Mouse (Mus musculus) forebrain, postnatal 0 days (tissue): ENCODE data around the gene Tmem235. TPM values are rescaled to one million over a fixed set of nuclear protein-coding genes. Genes with fewer than 3 reads are reported as not detected.

Experiments
- ATAC-seq: fragments of 200-750 bp; cut with Nextera tagmentation; 2 replicates; pipeline ENCODE4 v1.8.0; 2017; ENCODE audit warnings: mild to moderate bottlenecking, moderate library complexity
- DNase-seq: peaks from one replicate; pipeline ENCODE4 v3.0.0-alpha.2; 2015
- H3K27ac ChIP-seq: fragments of 300-500 bp; sonication (generic); 2 replicates; pipeline ENCODE4 v1.5.1; 2014; ENCODE audit warnings: low read depth, mild to moderate bottlenecking, antibody characterized with exemption, low read length, moderate library complexity, mixed read lengths
- H3K27me3 ChIP-seq: fragments of 300-500 bp; sonication (generic); 2 replicates; pipeline ENCODE4 v1.6.1; 2014; ENCODE audit warnings: mild to moderate bottlenecking, low read length, mixed read lengths; ENCODE audit not compliant: insufficient read depth
- H3K36me3 ChIP-seq: fragments of 300-500 bp; sonication (generic); 2 replicates; pipeline ENCODE4 v1.6.1; 2014; ENCODE audit warnings: mild to moderate bottlenecking, moderate library complexity; ENCODE audit not compliant: insufficient read depth
- H3K4me1 ChIP-seq: fragments of 300-500 bp; sonication (generic); 2 replicates; pipeline ENCODE4 v1.6.1; 2014; ENCODE audit warnings: antibody characterized with exemption; ENCODE audit not compliant: insufficient read depth
- H3K4me2 ChIP-seq: fragments of 300-500 bp; sonication (generic); 2 replicates; pipeline ENCODE4 v1.6.1; 2014; ENCODE audit warnings: low read depth, mild to moderate bottlenecking, moderate library complexity
- H3K4me3 ChIP-seq: fragments of 300-500 bp; sonication (generic); 2 replicates; pipeline ENCODE4 v1.5.1; 2014; ENCODE audit warnings: low read depth, low read length, mixed read lengths
- H3K9ac ChIP-seq: fragments of 300-500 bp; sonication (generic); 2 replicates; pipeline ENCODE4 v1.6.1; 2014; ENCODE audit warnings: mild to moderate bottlenecking
- H3K9me3 ChIP-seq: fragments of 300-500 bp; sonication (generic); 2 replicates; pipeline ENCODE4 v1.6.1; 2016; ENCODE audit warnings: low read length
- CTCF ChIP-seq: sonication (generic); IDR thresholded peaks from 2 replicates; pipeline ENCODE4 v1.5.1; 2016; ENCODE audit warnings: antibody characterized with exemption, control low read depth, low read depth
- WGBS: fragments of 180-500 bp; shearing (Covaris S2); extraction: QIAGEN DNeasy Blood & Tissue Kit; methylation state at CpG from one replicate; pipeline ENCODE4 v1.1.7; 2014; 5-methylcytosine and 5-hydroxymethylcytosine counted together
- polyA plus RNA-seq: library from polyadenylated mRNA; unstranded; fragments of >200 nt; fragmentation: Nextera tagmentation; extraction: Ambion mirVana; gene quantifications from 2 replicates; pipeline ENCODE4 v1.2.1, GENCODE M21; 2015
- total RNA-seq: library from RNA; depleted of rRNA; stranded (reverse); fragments of >200 nt; gene quantifications from 2 replicates; pipeline ENCODE4 v1.2.3, GENCODE M21; 2014

Gene Tmem235
- total and polyA plus RNA-seq, 2 experiments from 2014 or later, result not detected

DNA sequence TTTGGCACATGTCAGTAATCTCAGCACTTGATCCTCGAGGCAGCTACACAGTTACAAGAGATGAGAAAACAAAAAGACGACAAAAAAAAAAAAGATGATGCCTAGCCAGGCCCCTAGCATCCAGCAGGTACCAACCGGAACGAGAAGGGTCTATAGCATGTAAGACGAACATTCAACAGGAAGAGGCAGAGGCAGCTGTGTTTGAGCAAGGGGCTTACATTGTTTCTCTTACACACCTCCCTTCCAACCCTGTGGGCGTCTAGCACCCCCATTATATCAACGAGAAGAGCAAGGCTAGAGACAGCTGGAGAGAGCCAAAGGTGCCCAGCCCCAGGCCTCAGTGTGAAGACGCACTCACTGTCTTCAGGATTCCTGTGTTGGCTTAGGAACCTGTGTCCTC is 33.6 kb upstream of the Tmem235 start:
- no peaks in the 10 kb centered on the region for H3K27me3 ChIP-seq
- H3K9ac ChIP-seq, result no peak overlapping the region
- H3K4me1 ChIP-seq, result peaks cover 5% of the 10 kb centered on the region; the same call in 1 of the 2 replicates
- WGBS, result 50% methylated on average over 8 of the region's 8 CpGs
- TF ChIP-seq CTCF, result no peak
- DNase-seq (no peak), ATAC-seq (no peak)
- H3K36me3 ChIP-seq, result no peaks in the 10 kb centered on the region
- no peak overlapping the region for H3K27ac ChIP-seq
- no peaks in the 10 kb centered on the region for H3K9me3 ChIP-seq
- H3K4me3 ChIP-seq, result no peak overlapping the region
- H3K4me2 ChIP-seq, result no peak overlapping the region

DNA sequence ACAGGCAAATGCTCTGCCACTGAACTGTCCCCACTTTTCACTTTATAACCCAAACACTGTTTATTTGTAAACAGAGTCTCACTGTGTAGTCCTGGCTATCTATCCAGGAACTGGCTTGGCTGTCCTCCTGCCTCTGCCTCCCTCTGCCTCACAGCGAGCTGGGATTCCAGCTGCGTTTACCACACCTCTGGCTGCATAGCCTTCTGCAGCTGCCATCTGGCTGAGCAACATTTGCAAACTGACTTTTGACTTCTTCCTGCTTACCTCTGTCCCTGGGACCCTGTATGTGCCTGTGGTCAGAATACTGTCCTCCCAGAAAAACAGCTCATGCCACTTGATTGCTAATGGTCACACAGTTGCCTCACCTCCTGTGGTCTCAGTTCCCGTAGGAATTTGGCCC is 33.2 kb upstream of the Tmem235 start:
- H3K4me2 ChIP-seq, result no peak overlapping the region
- no peak for ATAC-seq
- TF ChIP-seq CTCF, result no peak
- H3K27ac ChIP-seq, result no peak overlapping the region
- no peaks in the 10 kb centered on the region for H3K27me3 ChIP-seq
- WGBS, result 76% methylated on average over 3 of the region's 3 CpGs
- no peak overlapping the region for H3K9ac ChIP-seq
- no peaks in the 10 kb centered on the region for H3K36me3 ChIP-seq
- no peak overlapping the region for H3K4me3 ChIP-seq
- no peak for DNase-seq
- peaks cover 5% of the 10 kb centered on the region; the same call in 1 of the 2 replicates for H3K4me1 ChIP-seq
- H3K9me3 ChIP-seq, result no peaks in the 10 kb centered on the region

DNA sequence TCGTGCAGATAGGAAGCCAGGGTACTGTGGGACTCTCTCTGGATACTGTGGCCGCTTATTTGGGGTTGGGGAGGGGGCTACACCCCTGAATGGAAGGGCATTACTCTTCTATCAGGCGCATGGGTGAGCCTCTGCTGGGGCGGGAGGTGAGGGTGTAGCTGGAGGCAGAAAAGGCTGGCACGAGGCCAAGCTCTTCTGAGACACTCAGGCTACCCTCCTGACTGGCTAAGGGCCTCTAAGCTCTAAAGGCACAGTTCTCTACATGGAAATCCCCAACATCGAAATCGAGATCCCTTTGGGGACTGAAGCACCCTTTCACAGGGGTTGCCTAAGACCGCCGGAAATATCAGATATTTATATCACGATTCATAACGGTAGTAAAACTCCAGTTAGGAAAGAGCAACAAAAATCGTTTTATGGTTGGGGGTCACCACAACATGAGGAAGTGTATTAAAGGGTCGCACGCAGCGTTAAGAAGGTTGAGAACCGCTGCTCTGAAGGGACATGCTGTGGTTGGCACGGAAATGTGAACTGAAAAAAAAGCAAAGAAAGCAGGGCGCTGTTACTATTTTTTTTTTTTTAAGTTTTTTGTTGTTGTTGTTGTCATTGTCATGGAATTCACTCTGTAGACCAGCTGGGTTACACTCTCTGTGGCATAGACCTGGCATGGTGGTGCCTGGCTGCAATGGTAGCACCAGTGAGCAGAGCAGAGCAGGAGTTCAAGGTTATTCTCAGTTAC is 32.2 kb upstream of the Tmem235 start:
- Histone ChIP-seq H3K4me1 (peaks cover 5% of the 10 kb centered on the region; the same call in 1 of the 2 replicates), H3K4me3 (no peak overlapping the region), H3K36me3 (no peaks in the 10 kb centered on the region), H3K27me3 (no peaks in the 10 kb centered on the region), H3K9me3 (no peaks in the 10 kb centered on the region), H3K4me2 (no peak overlapping the region), H3K27ac (no peak overlapping the region), H3K9ac (no peak overlapping the region)
- no peak for TF ChIP-seq CTCF
- ATAC-seq, result no peak
- DNase-seq, result no peak
- 76% methylated on average over 18 of the region's 18 CpGs for WGBS

DNA sequence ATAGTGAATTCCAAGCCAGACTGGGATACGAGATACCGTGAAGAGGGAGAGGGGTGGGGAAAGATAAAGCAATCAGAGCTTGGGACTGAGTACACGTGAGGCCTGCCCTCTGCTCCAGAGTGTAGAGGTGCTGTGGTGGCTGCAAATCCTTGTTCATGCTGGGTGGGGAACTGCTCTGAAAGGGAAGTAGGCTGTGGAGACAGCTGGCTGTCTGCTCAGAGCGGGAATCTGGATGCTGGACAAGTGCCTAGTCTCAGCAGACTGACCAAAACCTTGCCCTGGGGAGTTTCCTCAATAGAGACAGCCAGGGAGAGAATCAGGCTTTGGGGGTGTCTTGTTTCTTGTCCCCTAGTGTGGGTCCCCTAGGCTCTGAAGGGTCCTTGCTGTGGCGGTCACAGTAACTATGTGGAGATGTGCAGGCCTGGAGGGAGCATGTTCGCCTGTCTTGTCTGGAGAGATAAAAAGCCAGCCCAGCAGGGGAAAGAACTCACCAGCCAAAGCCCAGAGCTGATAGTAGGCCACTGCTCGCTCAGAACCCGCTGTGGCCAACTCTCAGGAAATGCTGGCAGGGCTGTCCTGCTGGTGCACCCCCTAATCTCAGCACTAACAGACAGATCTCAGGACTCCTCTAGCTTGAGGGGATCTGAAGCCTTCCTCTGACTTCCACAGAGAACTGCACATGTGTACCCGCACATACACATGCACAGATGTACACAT is 31.5 kb upstream of the Tmem235 start:
- Histone ChIP-seq H3K4me2 (no peak overlapping the region), H3K36me3 (no peaks in the 10 kb centered on the region), H3K9me3 (no peaks in the 10 kb centered on the region), H3K27ac (peak overlapping the region; percentile 35; the same call in 1 of the 2 replicates), H3K9ac (no peak overlapping the region), H3K4me3 (no peak overlapping the region), H3K27me3 (no peaks in the 10 kb centered on the region), H3K4me1 (peaks cover 5% of the 10 kb centered on the region; the same call in 1 of the 2 replicates)
- 47% methylated on average over 9 of the region's 9 CpGs for WGBS
- ATAC-seq (no peak), DNase-seq (no peak)
- no peak for TF ChIP-seq CTCF

DNA sequence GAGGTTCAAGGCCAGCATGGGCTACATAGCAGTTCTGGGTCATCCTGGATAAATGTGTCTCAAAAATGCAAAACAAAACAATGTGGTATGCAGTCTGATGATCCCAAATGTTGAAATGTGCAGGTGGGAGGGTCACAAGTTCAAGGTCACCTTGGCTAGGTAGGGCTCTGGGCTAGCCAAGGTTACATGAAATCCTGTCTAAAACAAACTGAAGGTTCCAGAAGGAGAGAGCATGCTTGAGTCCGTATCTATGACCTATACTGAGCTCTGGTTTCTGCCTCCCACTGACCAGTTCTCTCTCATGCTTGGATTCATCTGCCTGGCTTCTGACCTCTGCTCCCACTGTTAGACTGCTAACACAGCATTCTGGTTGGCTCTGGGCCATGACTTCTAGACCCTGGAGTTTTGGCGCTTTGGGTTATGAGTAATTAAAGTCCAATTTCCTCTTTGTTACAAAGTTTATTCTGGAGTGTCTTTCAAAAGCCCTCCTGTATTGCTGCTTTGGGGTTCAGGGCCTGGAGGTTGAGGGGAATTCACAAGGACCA is 30.8 kb upstream of the Tmem235 start:
- Histone ChIP-seq H3K9me3 (no peaks in the 10 kb centered on the region), H3K4me2 (no peak overlapping the region), H3K27ac (no peak overlapping the region), H3K9ac (no peak overlapping the region), H3K4me3 (no peak overlapping the region), H3K4me1 (peaks cover 5% of the 10 kb centered on the region; the same call in 1 of the 2 replicates), H3K27me3 (no peaks in the 10 kb centered on the region), H3K36me3 (no peaks in the 10 kb centered on the region)
- DNase-seq (no peak), ATAC-seq (no peak)
- no peak for TF ChIP-seq CTCF
- WGBS, result 81% methylated on average over 2 of the region's 2 CpGs

DNA sequence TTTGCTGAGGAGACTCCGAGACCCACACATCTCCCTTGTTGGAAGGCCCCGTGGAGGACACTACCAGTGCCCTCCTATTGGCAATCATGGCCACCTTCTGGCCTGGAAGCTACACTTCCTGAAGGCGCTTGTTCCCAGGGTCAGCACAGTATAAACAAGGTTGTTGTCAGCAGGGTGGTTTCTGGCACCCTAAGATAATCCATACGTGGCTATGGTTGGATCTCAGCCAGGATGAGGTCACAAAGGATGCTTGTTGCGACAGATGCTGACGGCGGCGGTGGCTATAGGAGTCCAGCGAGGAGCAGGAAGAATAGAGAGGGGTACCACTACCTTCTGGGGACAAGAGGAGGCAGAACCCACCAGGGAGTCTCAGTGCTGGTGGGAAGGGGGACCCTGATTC is 30.2 kb upstream of the Tmem235 start:
- Histone ChIP-seq H3K9ac (no peak overlapping the region), H3K36me3 (no peaks in the 10 kb centered on the region), H3K27ac (no peak overlapping the region), H3K4me3 (no peak overlapping the region), H3K4me2 (no peak overlapping the region), H3K4me1 (peaks cover 2% of the 10 kb centered on the region; the same call in 1 of the 2 replicates), H3K9me3 (no peaks in the 10 kb centered on the region), H3K27me3 (no peaks in the 10 kb centered on the region)
- no peak for TF ChIP-seq CTCF
- whole genome bisulfite sequencing, result 55% methylated on average over 9 of the region's 9 CpGs
- DNase-seq (no peak), ATAC-seq (no peak)
